Mouse (Mus musculus): Measurements from ENCODE around the gene Ldb3. TPM values are rescaled to one million over a fixed set of nuclear protein-coding genes. Genes with fewer than 3 reads are reported as not detected.

Ldb3 gene
- polyA plus RNA-seq, 1 experiment from 2014 or later: 6.0 TPM

DNA sequence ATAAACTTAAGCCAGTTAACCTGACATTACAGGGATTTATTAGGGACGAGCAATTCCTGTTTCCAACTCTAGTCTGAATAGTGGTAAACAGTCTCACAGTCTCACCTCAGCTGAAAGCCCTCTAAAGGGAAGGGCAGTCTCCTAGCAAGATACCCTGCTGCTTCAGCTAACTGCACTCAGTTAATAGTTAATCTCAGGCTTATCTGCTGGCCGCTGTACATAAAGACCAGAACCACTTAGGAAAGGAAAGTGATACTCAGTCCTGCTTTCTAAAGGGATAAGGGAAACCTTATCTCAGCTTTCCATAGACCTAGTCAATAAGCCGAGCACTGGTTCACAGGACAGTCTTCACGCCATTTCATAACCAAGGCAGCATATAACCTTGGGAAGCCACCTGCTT is 52.6 kb downstream of the Ldb3 start:
- Histone ChIP-seq H3K9ac (ENCODE audit: low read depth, low read length) (no peak overlapping the region), H3K4me3 (ENCODE audit: low read depth, low read length) (no peak overlapping the region), H3K27me3 (ENCODE audit: control insufficient read depth, insufficient read depth, low read depth, low read length) (no peaks in the 10 kb centered on the region; the same call in 1 of the 2 replicates), H3K4me2 (ENCODE audit: low read depth, low read length) (peak overlapping the region; percentile 24), H3K36me3 (ENCODE audit: control insufficient read depth, insufficient read depth) (no peaks in the 10 kb centered on the region), H3K9me3 (replicated peaks; ENCODE audit: control insufficient read depth, low read length) (no peaks in the 10 kb centered on the region), H3K27ac (ENCODE audit: low read length) (no peak overlapping the region), H3K4me1 (ENCODE audit: control insufficient read depth, low read depth, low read length) (no peaks in the 10 kb centered on the region; the same call in 1 of the 2 replicates)
- 37% methylated on average over 4 of the region's 4 CpGs for WGBS (ENCODE audit: insufficient replicate concordance)
- ATAC-seq (ENCODE audit: low read depth): no peak

DNA sequence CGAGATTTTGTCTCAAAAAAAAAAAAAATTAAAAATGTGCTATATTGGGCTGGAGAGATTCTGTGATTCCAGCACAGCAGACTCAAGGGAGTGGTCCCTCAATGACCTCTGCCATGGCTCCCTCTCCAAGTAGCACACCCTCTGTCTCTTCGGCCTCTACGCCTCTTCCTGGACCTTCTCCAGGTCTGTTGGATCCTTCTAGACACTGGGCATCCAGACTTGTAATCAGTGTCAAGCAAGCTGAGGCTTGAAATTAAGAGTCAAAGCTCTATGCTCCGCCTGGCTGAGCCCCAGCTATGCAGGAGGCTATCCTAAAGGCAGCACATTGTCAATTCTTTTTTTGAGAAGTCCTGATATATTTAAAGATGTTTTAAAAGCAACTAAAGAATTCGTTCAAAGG is 54.9 kb downstream of the Ldb3 start:
- no peak overlapping the region for H3K4me3 ChIP-seq (ENCODE audit: low read depth, low read length)
- no peak for ATAC-seq (ENCODE audit: low read depth)
- no peak overlapping the region for H3K9ac ChIP-seq (ENCODE audit: low read depth, low read length)
- no peaks in the 10 kb centered on the region; the same call in 1 of the 2 replicates for H3K4me1 ChIP-seq (ENCODE audit: control insufficient read depth, low read depth, low read length)
- H3K36me3 ChIP-seq (ENCODE audit: control insufficient read depth, insufficient read depth): no peaks in the 10 kb centered on the region
- H3K4me2 ChIP-seq (ENCODE audit: low read depth, low read length): no peak overlapping the region
- no peak overlapping the region for H3K27ac ChIP-seq (ENCODE audit: low read length)
- no peaks in the 10 kb centered on the region for H3K27me3 ChIP-seq (ENCODE audit: control insufficient read depth, insufficient read depth, low read depth, low read length)
- WGBS (ENCODE audit: insufficient replicate concordance): 54% methylated on average over 5 of the region's 5 CpGs
- H3K9me3 ChIP-seq (replicated peaks; ENCODE audit: control insufficient read depth, low read length): no peaks in the 10 kb centered on the region

DNA sequence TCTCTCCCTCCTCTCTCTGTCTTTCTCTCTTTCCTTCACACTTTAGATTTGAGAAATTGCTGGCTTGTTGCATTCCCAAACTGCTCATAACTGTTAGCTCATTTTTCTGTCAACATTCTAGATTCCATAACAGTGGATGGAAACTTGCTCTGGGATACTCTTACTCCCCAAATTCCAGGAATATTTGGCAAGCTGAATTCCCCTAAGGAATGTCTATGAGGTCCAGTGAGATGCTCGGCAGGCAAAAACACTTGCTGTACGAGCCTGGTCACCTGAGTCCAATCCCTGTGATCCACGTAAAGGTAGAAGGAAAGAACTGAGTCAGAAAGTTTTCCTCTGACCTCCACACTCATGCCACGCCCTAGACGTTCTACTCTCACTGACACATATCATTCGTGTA is 55.9 kb downstream of the Ldb3 start:
- no peaks in the 10 kb centered on the region for H3K27me3 ChIP-seq (ENCODE audit: control insufficient read depth, insufficient read depth, low read depth, low read length)
- H3K27ac ChIP-seq (ENCODE audit: low read length): no peak overlapping the region
- no peak for ATAC-seq (ENCODE audit: low read depth)
- no peak overlapping the region for H3K4me3 ChIP-seq (ENCODE audit: low read depth, low read length)
- no peaks in the 10 kb centered on the region for H3K9me3 ChIP-seq (replicated peaks; ENCODE audit: control insufficient read depth, low read length)
- H3K4me1 ChIP-seq (ENCODE audit: control insufficient read depth, low read depth, low read length): no peaks in the 10 kb centered on the region; the same call in 1 of the 2 replicates
- no peak overlapping the region for H3K4me2 ChIP-seq (ENCODE audit: low read depth, low read length)
- H3K36me3 ChIP-seq (ENCODE audit: control insufficient read depth, insufficient read depth): no peaks in the 10 kb centered on the region
- 56% methylated on average over 6 of the region's 6 CpGs for WGBS (ENCODE audit: insufficient replicate concordance)
- no peak overlapping the region for H3K9ac ChIP-seq (ENCODE audit: low read depth, low read length)

DNA sequence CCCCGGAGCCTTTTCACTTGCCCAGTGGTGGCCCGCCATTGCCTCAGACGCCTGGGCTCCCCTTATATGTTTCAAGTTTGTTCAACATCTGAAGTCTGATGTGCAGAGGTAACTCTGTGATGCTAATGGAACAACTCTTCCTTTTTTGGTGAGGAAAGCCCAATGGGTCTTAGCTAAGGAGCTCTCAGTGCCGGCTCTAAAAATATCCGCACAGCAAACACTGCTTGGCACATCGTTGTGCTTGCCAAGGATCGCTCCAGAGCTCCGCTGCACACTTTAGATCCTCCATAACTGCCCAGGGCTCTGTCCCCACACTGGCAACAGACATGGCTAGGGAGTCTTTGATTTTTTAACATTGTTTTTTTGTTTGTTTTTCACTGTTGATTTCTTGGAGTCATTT is 59.7 kb downstream of the Ldb3 start:
- no peak overlapping the region for H3K9ac ChIP-seq (ENCODE audit: low read depth, low read length)
- no peaks in the 10 kb centered on the region for H3K27me3 ChIP-seq (ENCODE audit: control insufficient read depth, insufficient read depth, low read depth, low read length)
- H3K4me3 ChIP-seq (ENCODE audit: low read depth, low read length): no peak overlapping the region
- H3K4me1 ChIP-seq (ENCODE audit: control insufficient read depth, low read depth, low read length): no peaks in the 10 kb centered on the region
- H3K9me3 ChIP-seq (replicated peaks; ENCODE audit: control insufficient read depth, low read length): no peaks in the 10 kb centered on the region
- WGBS (ENCODE audit: insufficient replicate concordance): 65% methylated on average over 8 of the region's 8 CpGs
- no peak overlapping the region for H3K4me2 ChIP-seq (ENCODE audit: low read depth, low read length)
- no peak for ATAC-seq (ENCODE audit: low read depth)
- no peak overlapping the region for H3K27ac ChIP-seq (ENCODE audit: low read length)
- no peaks in the 10 kb centered on the region for H3K36me3 ChIP-seq (ENCODE audit: control insufficient read depth, insufficient read depth)

DNA sequence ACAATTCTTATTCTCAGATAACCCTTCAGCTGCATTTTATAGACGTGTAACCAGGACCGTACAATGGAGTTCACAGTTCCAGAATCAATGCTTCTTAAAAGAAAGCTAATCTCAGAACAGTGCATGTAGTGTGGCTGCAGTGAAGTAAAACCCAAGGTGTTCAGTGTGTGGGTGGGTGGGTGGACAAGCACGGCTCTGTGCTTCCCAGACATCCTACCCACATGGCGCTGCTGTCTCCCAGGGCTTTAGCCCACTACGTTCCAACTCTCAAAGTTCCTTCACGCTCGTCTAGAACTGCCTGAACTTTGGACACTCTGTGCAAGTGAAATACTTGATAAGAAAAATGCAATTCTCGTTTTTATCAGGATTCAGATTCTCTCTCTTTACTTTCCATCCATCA is 65.8 kb downstream of the Ldb3 start, which contains the start of gene 9230112D13Rik:
9230112D13Rik (minus strand) TSS at position 101 of the 400 bp plus-strand sequence.
- H3K4me2 ChIP-seq (ENCODE audit: low read depth, low read length): no peak within 1 kb of the TSS
- no peak for ATAC-seq (ENCODE audit: low read depth)
- H3K27me3 ChIP-seq (ENCODE audit: control insufficient read depth, insufficient read depth, low read depth, low read length): no peaks in the 10 kb centered on the region

DNA sequence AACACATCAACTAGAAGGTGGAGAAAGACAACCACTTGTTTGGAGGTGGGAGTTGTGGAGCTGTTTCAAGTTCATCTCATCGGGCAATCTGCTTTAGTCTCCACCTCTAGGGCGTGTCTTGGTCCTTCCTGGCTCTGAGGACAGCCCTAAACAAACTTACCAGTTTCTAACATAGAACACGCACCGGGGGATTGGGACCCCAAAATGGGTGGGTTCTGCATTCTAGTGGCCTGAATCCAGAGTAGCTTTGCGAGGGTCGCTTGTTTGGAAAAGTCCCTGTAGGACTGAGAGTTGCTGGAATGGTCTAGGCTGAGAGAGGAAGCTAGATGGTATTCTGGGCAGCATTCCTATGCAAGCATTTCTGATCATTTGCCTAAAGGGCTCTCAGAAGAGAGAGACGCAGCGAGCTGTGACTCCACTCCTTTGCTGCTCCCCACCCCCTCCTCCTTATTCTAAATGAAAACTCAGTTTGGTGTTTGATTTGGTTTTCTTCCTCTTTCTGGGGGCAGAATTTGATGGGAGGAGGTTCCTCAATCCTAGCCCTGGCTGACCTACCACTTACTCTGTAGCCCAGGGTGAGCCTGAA is 70.4 kb downstream of the Ldb3 start:
- no peaks in the 10 kb centered on the region for H3K9me3 ChIP-seq (replicated peaks; ENCODE audit: control insufficient read depth, low read length)
- no peak for ATAC-seq (ENCODE audit: low read depth)
- H3K27me3 ChIP-seq (ENCODE audit: control insufficient read depth, insufficient read depth, low read depth, low read length): no peaks in the 10 kb centered on the region
- no peak overlapping the region for H3K4me2 ChIP-seq (ENCODE audit: low read depth, low read length)
- H3K27ac ChIP-seq (ENCODE audit: low read length): no peak overlapping the region
- WGBS (ENCODE audit: insufficient replicate concordance): 49% methylated on average over 8 of the region's 8 CpGs
- H3K4me1 ChIP-seq (ENCODE audit: control insufficient read depth, low read depth, low read length): no peaks in the 10 kb centered on the region
- H3K9ac ChIP-seq (ENCODE audit: low read depth, low read length): no peak overlapping the region
- H3K36me3 ChIP-seq (ENCODE audit: control insufficient read depth, insufficient read depth): no peaks in the 10 kb centered on the region
- H3K4me3 ChIP-seq (ENCODE audit: low read depth, low read length): no peak overlapping the region

More for the DNA sequence above, 65.8 kb downstream of the Ldb3 start, which contains the start of gene 9230112D13Rik:
- Histone ChIP-seq H3K4me3 (ENCODE audit: low read depth, low read length) (no peak within 1 kb of the TSS), H3K4me1 (ENCODE audit: control insufficient read depth, low read depth, low read length) (no peaks in the 10 kb centered on the region), H3K9me3 (replicated peaks; ENCODE audit: control insufficient read depth, low read length) (no peaks in the 10 kb centered on the region), H3K36me3 (ENCODE audit: control insufficient read depth, insufficient read depth) (no peaks in the 10 kb centered on the region), H3K27ac (ENCODE audit: low read length) (no peak within 1 kb of the TSS), H3K9ac (ENCODE audit: low read depth, low read length) (no peak within 1 kb of the TSS)
- 65% methylated on average over 8 of the region's 8 CpGs for WGBS (ENCODE audit: insufficient replicate concordance)

DNA sequence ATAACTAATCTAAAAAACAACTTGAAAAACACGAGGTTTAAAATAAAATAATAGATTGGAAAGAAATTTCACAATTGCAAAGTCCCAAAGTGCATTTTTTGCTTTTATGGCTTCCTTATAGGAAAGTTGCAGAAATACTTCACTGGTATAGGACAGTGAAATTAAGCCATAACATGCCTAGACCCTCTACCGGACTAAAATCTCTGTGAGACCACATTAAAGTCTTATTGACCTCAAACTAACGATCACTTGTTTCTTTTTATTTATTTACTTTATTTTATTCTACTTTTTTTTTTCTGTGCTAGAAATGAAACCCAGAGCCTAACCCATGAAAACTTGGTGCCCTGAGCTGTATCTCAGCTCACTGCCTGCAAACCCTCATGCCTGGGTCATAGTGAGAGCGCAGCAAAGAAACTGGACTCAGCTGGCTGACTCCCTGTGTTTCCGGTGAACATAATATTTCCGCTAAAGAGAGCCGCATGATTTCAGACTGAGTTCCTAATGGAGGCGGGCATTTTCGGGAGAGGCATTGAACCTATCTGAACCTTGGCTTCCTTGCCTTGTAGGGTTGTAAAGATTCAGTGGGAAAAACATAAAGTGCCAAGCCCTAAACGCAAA is 71.4 kb downstream of the Ldb3 start:
- 70% methylated on average over 10 of the region's 10 CpGs for WGBS (ENCODE audit: insufficient replicate concordance)
- Histone ChIP-seq H3K36me3 (ENCODE audit: control insufficient read depth, insufficient read depth) (no peaks in the 10 kb centered on the region), H3K9ac (ENCODE audit: low read depth, low read length) (no peak overlapping the region), H3K27me3 (ENCODE audit: control insufficient read depth, insufficient read depth, low read depth, low read length) (no peaks in the 10 kb centered on the region), H3K4me3 (ENCODE audit: low read depth, low read length) (no peak overlapping the region), H3K4me1 (ENCODE audit: control insufficient read depth, low read depth, low read length) (no peaks in the 10 kb centered on the region), H3K27ac (ENCODE audit: low read length) (no peak overlapping the region), H3K9me3 (replicated peaks; ENCODE audit: control insufficient read depth, low read length) (no peaks in the 10 kb centered on the region), H3K4me2 (ENCODE audit: low read depth, low read length) (no peak overlapping the region)
- ATAC-seq (ENCODE audit: low read depth): no peak

DNA sequence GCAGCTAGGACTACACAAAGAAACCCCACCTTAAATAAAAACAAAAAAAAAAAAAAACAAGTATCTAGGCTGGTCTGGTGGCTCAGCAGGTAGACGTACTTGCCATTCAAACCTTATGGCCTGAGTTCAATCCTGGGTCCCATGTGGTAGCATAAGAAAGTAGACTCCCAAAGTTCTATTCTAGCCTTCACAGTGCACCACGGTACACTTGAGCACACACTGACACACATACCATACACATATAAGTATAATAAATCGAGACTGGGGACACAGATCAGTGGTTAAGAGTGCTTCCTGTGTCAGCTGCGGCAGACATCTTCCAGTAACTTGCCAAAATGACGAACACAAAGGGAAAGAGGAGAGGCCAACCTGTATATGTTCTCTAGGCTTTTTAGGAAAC is 72.6 kb downstream of the Ldb3 start:
- Histone ChIP-seq H3K4me1 (ENCODE audit: control insufficient read depth, low read depth, low read length) (no peaks in the 10 kb centered on the region), H3K27ac (ENCODE audit: low read length) (no peak overlapping the region), H3K4me3 (ENCODE audit: low read depth, low read length) (no peak overlapping the region), H3K36me3 (ENCODE audit: control insufficient read depth, insufficient read depth) (no peaks in the 10 kb centered on the region), H3K27me3 (ENCODE audit: control insufficient read depth, insufficient read depth, low read depth, low read length) (no peaks in the 10 kb centered on the region), H3K4me2 (ENCODE audit: low read depth, low read length) (no peak overlapping the region), H3K9ac (ENCODE audit: low read depth, low read length) (no peak overlapping the region), H3K9me3 (replicated peaks; ENCODE audit: control insufficient read depth, low read length) (no peaks in the 10 kb centered on the region)
- ATAC-seq (ENCODE audit: low read depth): no peak
- 39% methylated on average over 5 of the region's 5 CpGs for WGBS (ENCODE audit: insufficient replicate concordance)

DNA sequence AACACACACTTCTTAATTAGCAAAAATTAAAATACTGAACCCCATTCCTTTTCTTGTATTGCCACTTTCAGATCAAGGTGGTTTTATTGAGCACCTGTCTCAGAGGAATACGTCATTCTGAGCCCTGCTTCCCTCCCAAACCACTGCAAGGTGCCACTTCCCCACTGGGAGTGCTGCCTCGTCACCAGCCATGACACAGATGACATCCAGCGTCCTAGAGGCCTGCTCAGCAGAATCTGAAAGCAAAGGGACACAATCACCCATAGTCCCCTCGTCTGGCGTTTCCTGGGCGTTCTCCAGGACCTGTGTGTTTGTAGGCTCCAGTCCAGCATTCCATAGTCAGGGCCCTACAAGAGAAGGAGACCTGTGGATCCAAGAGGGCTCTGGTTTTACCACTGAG is 74.4 kb downstream of the Ldb3 start:
- H3K27me3 ChIP-seq (ENCODE audit: control insufficient read depth, insufficient read depth, low read depth, low read length): no peaks in the 10 kb centered on the region
- 19% methylated on average over 6 of the region's 6 CpGs for WGBS (ENCODE audit: insufficient replicate concordance)
- H3K9me3 ChIP-seq (replicated peaks; ENCODE audit: control insufficient read depth, low read length): no peaks in the 10 kb centered on the region
- H3K4me2 ChIP-seq (ENCODE audit: low read depth, low read length): no peak overlapping the region
- no peak overlapping the region for H3K9ac ChIP-seq (ENCODE audit: low read depth, low read length)
- no peaks in the 10 kb centered on the region for H3K4me1 ChIP-seq (ENCODE audit: control insufficient read depth, low read depth, low read length)
- no peak overlapping the region for H3K27ac ChIP-seq (ENCODE audit: low read length)
- no peak for ATAC-seq (ENCODE audit: low read depth)
- H3K36me3 ChIP-seq (ENCODE audit: control insufficient read depth, insufficient read depth): no peaks in the 10 kb centered on the region
- H3K4me3 ChIP-seq (ENCODE audit: low read depth, low read length): no peak overlapping the region

Data from liver, embryonic 16.5 days (tissue).